Mouse (Mus musculus) left cerebral cortex, adult 6 months (tissue): ENCODE measurements around the gene Abcg3. TPM values are rescaled to one million over a fixed set of nuclear protein-coding genes. Genes with fewer than 3 reads are reported as not detected.

Experiments used
- long read RNA-seq, 2 experiments: library from polyadenylated mRNA; unstranded; transcript quantifications; one replicate each; pipeline ENCODE4 v2.0.0; 2019 to 2020
- polyA plus RNA-seq: library from polyadenylated mRNA; unstranded; fragments of <200 nt; fragmentation: Nextera tagmentation; gene quantifications from 2 replicates; pipeline ENCODE4 v1.2.3, GENCODE M21; 2021

Abcg3 gene
- polyA plus RNA-seq: 0.13 and 0.54 TPM in 2 replicates
- long read RNA-seq, experiment 1, partial matches to known transcripts: 1 of 2 reads
- long read RNA-seq, experiment 1, other reads (novel, unspliced or antisense): 1 of 2 reads
- long read RNA-seq, experiment 2: 0 reads

DNA sequence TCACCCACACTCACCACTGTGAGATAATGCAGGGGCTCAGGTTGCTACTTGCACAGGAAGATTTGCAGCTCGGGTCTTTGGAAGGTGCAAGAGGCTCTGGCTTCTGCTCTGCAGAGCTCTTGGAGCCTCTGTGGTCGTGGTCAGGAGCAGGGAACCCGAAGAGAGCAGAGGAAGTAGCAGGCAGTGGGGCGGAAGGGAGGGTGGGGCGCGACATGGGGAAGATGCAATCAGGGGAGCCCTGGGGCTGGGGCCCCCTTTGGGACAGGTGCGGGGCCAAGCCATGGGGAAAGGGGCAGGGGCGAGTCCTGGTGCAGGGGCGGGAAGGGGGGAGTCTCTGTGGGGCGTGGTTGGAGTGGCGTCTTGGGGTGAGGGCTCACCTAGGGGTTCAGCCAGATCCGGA is at the start of gene Abcg3:
TSS of gene Abcg3 (minus strand) at position 184 of the 400 bp plus-strand sequence.

Other genes with a start within 250 kb of the Abcg3 start
- 1.5 and 1.9 TPM in 2 replicates for gene Zfp951, start 122.6 kb downstream of the Abcg3 start, polyA plus RNA-seq
- gene Gbp9, start 156.8 kb upstream of the Abcg3 start, polyA plus RNA-seq: 0.59 and 1.0 TPM in 2 replicates
- gene Gbp8, start 156.8 kb upstream of the Abcg3 start, polyA plus RNA-seq: 0.16 and 0.31 TPM in 2 replicates
- 0.77 and 1.0 TPM in 2 replicates for gene Gbp4, start 156.9 kb upstream of the Abcg3 start, polyA plus RNA-seq